Mouse (Mus musculus) embryonic facial prominence, embryonic 11.5 days (tissue): Measurements from ENCODE around the gene Enho. TPM values are rescaled to one million over a fixed set of nuclear protein-coding genes. Genes with fewer than 3 reads are reported as not detected.

Experiments used
- ATAC-seq: fragments of 200-750 bp; cut with Nextera tagmentation; replicated peaks from 2 replicates; pipeline ENCODE4 v1.8.0; 2017; ENCODE audit warnings: low read depth; ENCODE audit not compliant: insufficient number of reproducible peaks, low FRiP score, low TSS enrichment
- DNase-seq: peaks from one replicate; pipeline ENCODE4 v3.0.0-alpha.2; 2015; ENCODE audit warnings: low spot score
- H3K27ac ChIP-seq: fragments of 300-500 bp; sonication (generic); replicated peaks from 2 replicates; pipeline ENCODE4 v1.5.1; 2014; ENCODE audit warnings: mild to moderate bottlenecking, low read depth, low read length, control low read depth
- H3K27me3 ChIP-seq: fragments of 300-500 bp; sonication (generic); 2 replicates; pipeline ENCODE4 v1.6.1; 2014; ENCODE audit warnings: mild to moderate bottlenecking, low read length, moderate library complexity, mixed read lengths; ENCODE audit not compliant: control insufficient read depth, insufficient read depth
- H3K36me3 ChIP-seq: fragments of 300-500 bp; sonication (generic); replicated peaks from 2 replicates; pipeline ENCODE4 v1.6.1; 2014; ENCODE audit warnings: low read depth, mild to moderate bottlenecking, low read length, moderate library complexity, mixed read lengths; ENCODE audit not compliant: control insufficient read depth, insufficient read depth
- H3K4me1 ChIP-seq: fragments of 300-500 bp; sonication (generic); 2 replicates; pipeline ENCODE4 v1.6.1; 2014; ENCODE audit warnings: low read length, mixed read lengths; ENCODE audit not compliant: control insufficient read depth, insufficient read depth
- H3K4me2 ChIP-seq: fragments of 300-500 bp; sonication (generic); 2 replicates; pipeline ENCODE4 v1.6.1; 2014; ENCODE audit warnings: low read depth, mild to moderate bottlenecking, control low read depth, low read length, moderate library complexity
- H3K4me3 ChIP-seq: fragments of 300-500 bp; sonication (generic); 2 replicates; pipeline ENCODE4 v1.5.1; 2014; ENCODE audit warnings: low read depth, low read length, control low read depth
- H3K9ac ChIP-seq: fragments of 300-500 bp; sonication (generic); replicated peaks from 2 replicates; pipeline ENCODE4 v1.6.1; 2014; ENCODE audit warnings: mild to moderate bottlenecking, control low read depth, low read length
- H3K9me3 ChIP-seq: fragments of 300-500 bp; sonication (generic); replicated peaks from 2 replicates; pipeline ENCODE4 v1.6.1; 2016; ENCODE audit warnings: mild to moderate bottlenecking, low read length, inconsistent platforms, mixed read lengths; ENCODE audit not compliant: control insufficient read depth
- WGBS: fragments of 180-500 bp; shearing (Covaris S2); extraction: QIAGEN DNeasy Blood & Tissue Kit; methylation state at CpG from one replicate; pipeline ENCODE4 v1.1.7; 2014; 5-methylcytosine and 5-hydroxymethylcytosine counted together
- polyA plus RNA-seq: library from polyadenylated mRNA; unstranded; fragments of >200 nt; fragmentation: Nextera tagmentation; extraction: Ambion mirVana; gene quantifications from 2 replicates; pipeline ENCODE4 v1.2.1, GENCODE M21; 2014

Gene Enho
- polyA plus RNA-seq, 1 experiment from 2014 or later: 19.9 TPM

- 88% methylated on average over 14 of the region's 14 CpGs for WGBS
- no peaks in the 10 kb centered on the region for H3K36me3 ChIP-seq
- H3K4me3 ChIP-seq: no peak overlapping the region
- H3K9ac ChIP-seq: no peak overlapping the region
- ATAC-seq: no peak
- H3K27ac ChIP-seq: no peak overlapping the region
- no peaks in the 10 kb centered on the region for H3K9me3 ChIP-seq
- no peaks in the 10 kb centered on the region for H3K27me3 ChIP-seq
- H3K4me2 ChIP-seq: no peak overlapping the region
- no peaks in the 10 kb centered on the region for H3K4me1 ChIP-seq
- DNase-seq: no peak
These were observed 18.1 kb downstream of the Enho start for GRCm38 (mm10) chr4:41622071-41622470.

DNA sequence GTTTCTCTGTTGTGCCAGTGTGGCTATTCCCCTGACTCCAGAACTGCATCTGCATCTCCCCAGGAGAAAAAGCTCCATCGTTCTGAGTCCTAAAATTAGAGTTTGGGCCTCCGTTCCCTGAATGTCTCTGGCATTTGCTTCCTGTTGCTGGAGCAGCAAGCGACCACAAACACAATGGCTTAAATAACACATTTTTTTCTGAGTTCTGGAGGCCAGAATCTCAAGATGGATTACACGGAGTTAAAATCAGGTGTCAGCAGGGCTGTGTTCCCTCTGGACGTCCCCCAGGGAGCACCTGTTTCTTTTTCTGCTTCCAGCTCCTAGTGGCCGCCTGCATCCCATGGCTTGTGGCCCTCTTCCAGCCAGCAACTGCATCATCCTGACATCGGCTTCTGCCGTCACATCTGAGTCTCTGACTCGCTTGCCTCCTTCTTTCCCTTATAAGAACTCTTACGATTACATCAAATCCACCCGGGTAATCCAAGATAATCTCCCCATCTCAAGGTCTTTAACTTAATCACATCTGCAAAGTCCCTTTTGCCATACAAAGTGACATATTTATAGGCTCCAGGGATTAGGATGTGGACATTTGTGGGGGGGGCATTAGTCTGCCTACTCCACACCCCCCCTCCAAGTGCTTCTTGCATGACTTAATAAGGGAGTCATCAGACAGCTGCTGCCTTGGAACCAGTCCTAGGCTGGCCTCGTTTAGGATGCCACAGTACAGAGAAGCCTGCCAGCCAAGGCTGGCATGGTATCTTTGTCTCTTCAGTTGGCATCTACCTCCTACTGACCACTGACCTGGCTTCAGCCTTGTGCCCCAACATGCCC is 21.0 kb downstream of the Enho start:
- Histone ChIP-seq H3K36me3 (no peaks in the 10 kb centered on the region), H3K27ac (no peak overlapping the region), H3K9ac (no peak overlapping the region), H3K4me3 (no peak overlapping the region), H3K4me1 (no peaks in the 10 kb centered on the region), H3K4me2 (no peak overlapping the region), H3K9me3 (no peaks in the 10 kb centered on the region), H3K27me3 (no peaks in the 10 kb centered on the region)
- DNase-seq (no peak), ATAC-seq (no peak)
- WGBS: 57% methylated on average over 12 of the region's 12 CpGs

- no peaks in the 10 kb centered on the region for H3K4me1 ChIP-seq
These were observed 24.2 kb downstream of the Enho start for GRCm38 (mm10) chr4:41615661-41616599.

GRCm38 (mm10) chr4:41614156-41614555 is 26.0 kb downstream of the Enho start:
- Histone ChIP-seq H3K9ac (no peak overlapping the region), H3K36me3 (no peaks in the 10 kb centered on the region), H3K4me2 (no peak overlapping the region), H3K4me1 (no peaks in the 10 kb centered on the region), H3K27ac (no peak overlapping the region), H3K4me3 (no peak overlapping the region), H3K9me3 (no peaks in the 10 kb centered on the region), H3K27me3 (no peaks in the 10 kb centered on the region; the same call in 1 of the 2 replicates)
- ATAC-seq (no peak), DNase-seq (peak; percentile 86)
- 11% methylated on average over 7 of the region's 7 CpGs for WGBS

More at GRCm38 (mm10) chr4:41615661-41616599, 24.2 kb downstream of the Enho start:
- ATAC-seq (no peak), DNase-seq (no peak)
- Histone ChIP-seq H3K4me3 (no peak overlapping the region), H3K36me3 (no peaks in the 10 kb centered on the region), H3K9me3 (no peaks in the 10 kb centered on the region), H3K9ac (no peak overlapping the region), H3K4me2 (no peak overlapping the region), H3K27me3 (no peaks in the 10 kb centered on the region), H3K27ac (no peak overlapping the region)
- WGBS: 65% methylated on average over 9 of the region's 9 CpGs

DNA sequence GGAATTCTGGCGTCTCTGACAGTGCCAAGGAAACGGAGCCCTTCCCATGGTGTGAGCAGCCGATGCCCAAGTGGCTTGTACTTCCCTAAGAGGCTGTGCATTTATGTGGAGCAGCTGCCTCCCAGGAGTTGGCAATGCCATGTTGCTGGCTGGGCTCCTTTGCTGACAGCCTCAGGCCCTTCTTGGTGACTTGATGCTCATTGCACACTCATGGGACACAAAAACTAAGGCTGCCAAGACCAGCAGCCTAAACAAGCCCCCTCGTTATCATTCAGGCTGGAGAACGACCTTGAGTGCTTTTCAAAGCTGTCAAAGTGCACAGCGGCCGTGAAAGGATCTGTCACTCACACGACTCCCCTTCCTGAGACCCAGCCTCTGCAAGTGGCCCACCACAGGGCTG is 28.0 kb downstream of the Enho start:
- H3K4me3 ChIP-seq: no peak overlapping the region
- H3K36me3 ChIP-seq: no peaks in the 10 kb centered on the region
- no peaks in the 10 kb centered on the region for H3K9me3 ChIP-seq
- H3K4me2 ChIP-seq: no peak overlapping the region
- no peaks in the 10 kb centered on the region for H3K4me1 ChIP-seq
- no peaks in the 10 kb centered on the region; the same call in 1 of the 2 replicates for H3K27me3 ChIP-seq
- H3K9ac ChIP-seq: no peak overlapping the region
- no peak overlapping the region for H3K27ac ChIP-seq
- ATAC-seq: peak; percentile 34; the same call in 1 of the 2 replicates
- peak; percentile 30 for DNase-seq
- 45% methylated on average over 8 of the region's 8 CpGs for WGBS

DNA sequence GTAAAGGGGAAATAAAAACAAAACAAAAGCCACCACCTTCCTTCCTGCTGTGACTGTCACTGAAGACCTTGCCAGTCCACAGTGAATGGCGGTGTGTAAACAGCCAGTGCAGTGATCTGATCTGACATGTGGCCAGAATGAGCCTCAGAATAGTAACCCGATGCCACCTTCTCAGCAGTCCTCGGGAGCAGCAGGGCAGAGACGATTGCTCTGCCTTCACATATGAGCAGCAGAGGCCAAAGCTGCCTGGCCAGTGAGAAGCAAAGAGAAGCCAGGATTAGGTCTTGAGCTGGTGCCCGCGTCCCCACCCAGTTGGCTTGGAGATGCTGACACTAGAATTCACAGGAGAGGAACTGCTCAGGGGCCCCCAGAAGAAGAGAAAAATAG is 29.5 kb downstream of the Enho start:
- Histone ChIP-seq H3K9ac (no peak overlapping the region), H3K4me1 (no peaks in the 10 kb centered on the region), H3K36me3 (no peaks in the 10 kb centered on the region), H3K27me3 (no peaks in the 10 kb centered on the region; the same call in 1 of the 2 replicates), H3K4me3 (no peak overlapping the region), H3K9me3 (no peaks in the 10 kb centered on the region), H3K27ac (no peak overlapping the region), H3K4me2 (no peak overlapping the region)
- DNase-seq (no peak), ATAC-seq (no peak)
- 28% methylated on average over 6 of the region's 6 CpGs for WGBS

GRCm38 (mm10) chr4:41609681-41610593 is 30.2 kb downstream of the Enho start:
- ATAC-seq: no peak
- no peaks in the 10 kb centered on the region; the same call in 1 of the 2 replicates for H3K27me3 ChIP-seq
- no peak overlapping the region for H3K9ac ChIP-seq
- H3K9me3 ChIP-seq: no peaks in the 10 kb centered on the region
- no peaks in the 10 kb centered on the region for H3K4me1 ChIP-seq
- 80% methylated on average over 10 of the region's 10 CpGs for WGBS
- H3K27ac ChIP-seq: no peak overlapping the region
- H3K36me3 ChIP-seq: no peaks in the 10 kb centered on the region
- no peak overlapping the region for H3K4me2 ChIP-seq
- H3K4me3 ChIP-seq: no peak overlapping the region
- DNase-seq: no peak
